Mouse (Mus musculus): ENCODE data around the gene Eaf2.

- TF ChIP-seq POLR2A (IDR thresholded peaks at IDR 0.05; ENCODE audit: insufficient read depth, low read depth, low read length), result no peak
- TF ChIP-seq CTCF (IDR thresholded peaks at IDR 0.05), result no peak
These were observed 47.2 kb upstream of the Eaf2 start for GRCm38 (mm10) chr16:36921980-36922379.

Data from heart, adult 2 months (tissue).